Mouse (Mus musculus) lung, postnatal 25 days (tissue): ENCODE data around the gene Lrr1.
"Not testable (repeated sequence)": the region's sequence is repeated elsewhere in the genome, so short reads cannot be mapped to it uniquely, and the experiment has no call there.

ENCODE experiments used
- DNase-seq: peaks from one replicate; pipeline ENCODE4 v3.0.0; 2022; ENCODE audit warnings: low spot score

The Lrr1 gene

DNA sequence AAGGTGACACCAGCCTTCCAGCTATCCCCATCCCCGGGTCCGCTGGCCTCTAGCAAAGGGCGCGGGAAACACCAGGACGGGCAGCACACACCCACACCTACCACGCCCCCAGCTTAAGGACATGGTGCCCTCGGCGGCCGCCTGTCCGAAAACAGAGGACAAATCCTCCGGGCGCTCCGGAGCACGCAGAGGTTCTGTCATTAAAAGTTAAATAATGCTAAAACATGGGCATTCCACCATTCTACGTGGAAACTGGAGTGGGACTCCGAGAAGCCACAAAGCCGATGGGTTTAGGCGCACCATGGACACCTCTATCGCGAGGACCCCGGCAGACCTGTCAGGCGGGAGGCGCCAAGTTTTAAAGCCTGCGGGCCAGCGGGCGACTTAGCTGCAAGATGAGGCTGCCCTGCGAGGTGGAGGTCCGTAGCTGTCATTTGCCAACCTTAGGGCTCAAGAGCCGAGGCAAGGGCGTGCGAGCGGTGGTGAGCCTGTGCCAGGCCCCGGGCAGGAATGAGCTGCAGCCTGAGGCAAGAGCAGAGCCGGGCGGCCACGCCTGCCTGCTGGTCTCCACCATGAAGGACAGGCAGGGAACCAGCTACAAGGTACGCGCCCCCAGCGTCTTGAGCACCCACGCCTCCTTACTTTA is at the start of gene Lrr1:
Lrr1 (plus strand) TSS at position 354 of the 646 bp plus-strand sequence.
- peak; percentile 84 for DNase-seq

DNA sequence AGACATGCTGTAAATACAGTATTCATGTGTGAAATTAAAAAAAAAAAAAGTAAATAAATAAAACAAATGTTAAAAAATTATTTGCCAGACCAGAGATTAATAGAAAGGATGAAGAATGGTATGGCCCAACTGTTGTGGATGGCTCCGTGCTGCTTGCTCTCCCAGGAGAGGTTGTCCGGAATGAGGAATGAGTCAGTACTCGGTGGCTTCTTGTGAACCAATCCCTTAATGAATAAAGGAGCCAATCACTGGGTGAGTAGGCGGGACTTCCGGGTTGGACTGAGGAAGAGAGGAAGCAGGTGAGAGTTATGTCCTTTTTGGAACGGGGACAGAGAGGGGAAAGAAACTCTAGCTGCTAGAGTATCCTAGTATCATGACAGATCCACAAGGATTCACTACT is 48.7 kb upstream of the Lrr1 start:
- DNase-seq: no peak

DNA sequence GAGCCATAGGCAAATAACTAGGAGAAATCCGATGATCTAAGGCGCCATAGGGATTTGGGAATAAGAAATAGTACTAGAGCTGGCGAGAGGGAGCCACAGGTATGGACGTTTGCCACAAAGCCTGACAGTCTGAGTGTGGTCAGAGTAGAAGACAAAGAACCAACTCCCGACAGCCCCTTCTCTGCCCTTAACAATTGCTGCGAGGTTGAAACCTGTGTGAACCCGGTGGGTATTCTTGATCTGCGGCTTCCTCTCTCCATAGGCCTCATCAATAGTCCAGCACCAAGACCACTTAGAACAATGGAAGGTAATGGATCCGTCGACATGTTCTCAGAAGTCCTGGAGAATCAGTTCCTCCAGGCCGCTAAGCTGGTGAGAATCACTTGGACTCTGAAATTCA is 45.8 kb upstream of the Lrr1 start:
- no peak for DNase-seq

DNA sequence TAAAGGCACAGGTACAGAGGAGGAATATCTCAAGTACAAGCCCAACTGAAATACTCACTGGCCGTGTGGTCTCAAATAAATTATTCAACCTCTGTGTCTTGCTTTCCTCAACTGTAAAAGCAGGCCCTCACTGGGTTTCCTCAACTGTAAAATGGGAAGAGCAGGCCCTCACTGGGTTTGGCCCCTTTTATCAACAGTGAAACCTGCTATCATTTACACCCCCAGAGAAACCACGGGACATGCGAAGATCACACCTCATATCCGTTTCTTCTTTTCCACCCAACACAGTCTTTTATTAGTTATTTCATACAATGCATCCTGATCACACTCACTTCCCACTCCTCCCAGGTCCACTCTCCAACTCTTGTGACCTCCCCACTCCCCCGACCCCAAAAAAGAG is 43.5 kb upstream of the Lrr1 start:
- no peak for DNase-seq

DNA sequence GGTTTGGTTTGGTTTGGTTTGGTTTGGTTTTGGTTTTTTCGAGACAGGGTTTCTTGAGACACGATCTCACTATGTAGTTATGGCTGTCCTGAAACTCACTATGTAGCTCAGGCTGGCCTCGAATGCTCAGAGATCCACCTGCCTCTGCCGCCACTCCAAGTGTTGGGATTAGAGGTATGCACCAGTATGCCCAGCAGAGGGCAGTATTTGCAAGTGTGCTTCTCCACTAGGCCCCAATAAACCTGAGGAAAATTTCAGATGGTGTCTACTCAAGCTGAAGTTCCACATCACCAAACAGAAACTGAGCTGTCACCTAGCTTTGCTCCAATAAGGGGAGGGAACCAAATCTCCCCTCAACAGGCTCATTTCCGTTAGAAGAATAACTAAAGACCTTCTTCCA is 41.4 kb upstream of the Lrr1 start:
- peak; percentile 2 for DNase-seq

DNA sequence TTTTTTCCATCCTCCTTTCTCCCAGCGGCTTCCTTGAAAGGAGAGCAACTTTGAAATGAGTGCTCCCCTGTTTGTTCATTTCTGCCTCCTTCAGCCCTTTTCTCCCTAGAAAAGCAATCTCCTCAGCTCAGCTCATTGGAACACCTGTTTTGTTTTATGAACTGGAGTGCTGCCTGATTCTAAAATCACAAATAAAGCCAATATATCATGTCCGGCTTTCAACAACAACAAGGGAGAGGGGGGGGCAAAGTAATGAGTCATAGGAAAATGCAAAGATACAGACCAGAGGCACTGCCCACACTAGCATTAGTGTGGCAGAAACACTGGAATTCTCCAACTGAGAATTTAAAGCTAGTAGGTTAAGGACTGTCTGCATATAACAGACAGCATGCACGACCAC is 41.0 kb upstream of the Lrr1 start:
- no peak for DNase-seq

DNA sequence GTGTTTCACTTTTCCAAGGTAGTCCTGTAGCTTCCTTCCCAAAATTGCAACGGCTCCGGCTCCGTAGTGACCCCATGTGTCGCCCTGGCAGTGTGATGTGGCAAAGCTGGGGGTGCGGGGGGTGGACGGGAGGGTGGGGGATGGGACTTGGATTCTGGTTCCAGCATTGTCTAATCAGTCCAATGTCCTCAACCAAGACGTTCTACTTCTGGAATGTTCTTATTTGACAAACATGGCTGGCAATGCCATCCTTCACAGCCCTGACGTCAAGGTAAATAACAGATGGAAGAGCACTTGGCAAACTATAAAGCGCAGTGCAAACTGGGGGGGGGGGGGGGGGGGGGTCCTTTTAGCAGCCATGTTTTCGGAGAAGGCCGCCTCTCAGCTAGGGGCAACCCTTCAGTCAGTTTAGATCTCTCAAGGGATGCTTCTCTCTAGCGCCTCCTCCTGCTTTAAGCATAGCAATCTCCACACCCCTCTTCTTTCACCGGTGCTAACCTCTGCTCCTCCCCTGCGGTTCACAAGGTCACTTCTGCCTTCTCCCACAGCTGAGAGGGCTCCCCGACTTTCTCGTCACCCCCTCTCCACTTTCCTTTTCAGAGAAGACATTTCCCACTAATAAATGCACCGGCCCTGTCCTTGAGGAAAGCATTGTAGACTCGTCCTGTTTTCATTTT is 38.8 kb upstream of the Lrr1 start:
- DNase-seq: no peak

DNA sequence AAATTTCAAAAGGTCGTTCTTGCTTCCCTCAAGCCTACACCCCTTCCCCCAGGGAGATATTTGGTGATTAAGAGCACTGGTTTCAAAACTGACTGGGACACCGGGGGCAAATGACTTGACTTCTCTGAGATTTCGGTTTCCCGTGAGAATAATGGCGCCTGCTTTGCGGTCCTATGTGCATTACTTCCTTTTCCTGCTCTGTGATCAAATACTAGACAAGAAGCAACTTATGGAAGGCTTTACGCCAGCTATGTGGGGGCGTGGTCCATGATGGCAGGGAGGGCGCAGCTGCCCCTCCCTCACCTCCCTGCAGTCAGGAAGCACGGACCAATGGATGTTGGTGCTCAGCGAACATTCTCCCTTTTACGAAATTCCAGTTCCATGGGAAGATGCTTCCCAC is 38.1 kb upstream of the Lrr1 start:
- no peak for DNase-seq

DNA sequence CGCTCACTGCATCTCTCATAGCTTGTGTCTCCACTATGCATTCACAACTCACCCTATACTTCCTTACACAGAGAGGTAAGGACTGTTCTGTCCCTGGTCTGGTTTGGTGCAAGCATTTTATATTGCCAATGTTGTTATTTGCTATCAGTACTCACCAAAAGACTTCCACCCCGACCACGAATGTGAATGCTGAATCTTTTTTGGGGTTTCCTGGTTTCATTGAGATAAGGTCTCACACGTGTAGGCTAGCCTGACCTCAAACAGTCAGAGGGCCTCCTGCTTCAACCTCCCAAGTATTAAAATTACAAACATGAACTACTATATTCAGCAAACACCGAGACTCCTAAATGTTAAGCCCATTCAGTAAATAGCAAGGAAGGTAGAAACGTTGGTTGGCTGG is 37.3 kb upstream of the Lrr1 start:
- no peak for DNase-seq

DNA sequence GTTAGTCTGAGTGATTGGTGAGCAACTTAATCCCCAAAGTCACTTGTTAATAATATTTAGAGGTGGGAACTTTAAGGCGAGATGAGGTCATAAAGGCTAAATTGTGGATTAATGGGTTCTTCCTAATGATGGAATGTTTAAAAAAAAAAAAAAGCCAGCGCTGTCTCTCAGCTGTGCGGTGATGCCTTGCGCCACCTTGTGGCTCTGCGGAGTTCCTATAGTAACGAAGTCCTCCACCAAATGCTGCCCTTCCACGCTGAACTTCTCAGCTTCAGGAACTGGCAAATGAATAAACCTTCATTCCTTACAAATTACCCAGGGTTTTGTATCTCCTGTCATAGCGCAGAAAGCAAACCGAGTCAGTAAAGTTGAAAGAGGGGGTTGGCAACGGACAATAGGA is 36.6 kb upstream of the Lrr1 start:
- DNase-seq: peak; percentile 24

DNA sequence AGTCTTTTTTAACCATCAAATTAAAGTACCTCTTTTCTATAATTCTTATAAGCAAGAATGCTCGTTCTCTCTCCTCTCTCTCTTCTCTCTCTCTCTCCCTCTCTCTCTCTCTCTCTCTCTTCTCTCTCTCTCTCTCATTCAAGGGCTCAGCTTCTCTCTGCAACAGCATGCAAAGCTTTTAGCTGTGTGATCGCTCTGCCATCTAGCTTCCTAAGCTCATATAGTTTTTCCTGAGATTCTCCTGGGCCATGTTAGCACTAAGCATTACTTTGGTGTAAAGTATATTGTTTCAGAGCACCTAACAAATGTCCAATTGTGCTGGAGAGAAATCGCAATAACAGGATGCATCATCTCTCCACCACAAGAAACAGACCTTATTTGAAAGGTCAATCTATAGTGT is 29.4 kb upstream of the Lrr1 start:
- no peak for DNase-seq

DNA sequence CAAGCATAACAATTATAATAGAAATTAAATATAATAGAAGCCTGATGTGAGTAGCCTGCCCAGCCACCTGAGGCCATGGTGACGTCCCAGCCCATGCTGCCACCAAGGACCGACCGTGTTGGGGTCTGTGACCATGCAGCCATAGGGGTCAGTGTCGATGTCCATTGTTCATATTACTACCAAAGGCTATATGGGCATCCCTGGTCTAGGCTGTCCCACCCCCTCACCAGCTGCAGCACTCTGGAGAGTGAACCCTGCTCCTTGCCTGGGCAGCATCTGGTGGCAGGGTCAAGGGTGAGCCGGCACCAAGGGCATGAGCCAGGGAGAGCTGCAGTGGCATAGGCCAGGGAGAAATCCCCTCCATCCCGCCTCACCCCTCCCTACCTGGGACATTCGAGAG is 28.8 kb upstream of the Lrr1 start:
- no peak for DNase-seq

DNA sequence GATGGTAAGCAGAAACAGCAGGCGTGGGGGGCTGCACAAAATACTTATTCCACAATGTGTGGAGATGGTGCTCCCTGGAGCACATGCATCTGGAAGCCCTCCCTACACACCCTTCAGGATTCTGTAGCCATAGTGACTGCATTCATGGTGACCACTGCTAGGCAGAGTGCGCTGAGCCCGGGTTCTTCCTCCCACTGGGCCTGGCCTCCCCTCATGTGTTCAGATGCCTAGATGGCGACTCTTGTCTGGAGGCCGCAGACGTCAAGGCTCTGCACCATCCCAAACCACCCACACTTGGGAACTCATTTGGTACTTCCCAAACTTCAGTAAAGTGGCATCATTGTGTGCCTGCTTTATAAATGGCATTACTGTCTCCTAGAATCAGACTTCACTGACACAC is 25.2 kb upstream of the Lrr1 start:
- DNase-seq: no peak

DNA sequence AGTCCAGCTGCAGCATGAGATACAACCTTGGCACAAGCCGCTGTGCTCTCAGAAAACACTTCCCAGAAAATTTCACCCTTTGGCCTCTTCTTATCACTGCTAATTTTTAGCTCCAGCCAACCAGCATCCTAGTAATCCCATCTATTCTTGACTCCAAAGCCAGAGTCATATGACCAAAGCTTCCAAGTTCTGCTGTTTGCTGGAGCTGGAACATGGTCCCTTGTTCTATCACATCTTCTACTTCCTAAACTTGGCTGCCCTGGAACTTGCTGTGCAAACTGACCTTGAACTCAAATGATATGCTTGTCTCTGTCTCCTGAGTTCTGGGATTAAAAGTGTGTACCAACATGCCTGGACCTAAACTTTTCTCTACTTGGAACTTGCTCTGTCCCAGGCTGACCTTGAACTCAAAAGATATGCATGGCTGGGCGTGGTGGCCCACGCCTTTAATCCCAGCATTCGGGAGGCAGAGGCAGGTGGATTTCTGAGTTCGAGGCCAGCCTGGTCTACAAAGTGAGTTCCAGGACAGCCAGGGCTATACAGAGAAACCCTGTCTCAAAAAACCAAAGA is 21.4 kb upstream of the Lrr1 start:
- DNase-seq: no peak

DNA sequence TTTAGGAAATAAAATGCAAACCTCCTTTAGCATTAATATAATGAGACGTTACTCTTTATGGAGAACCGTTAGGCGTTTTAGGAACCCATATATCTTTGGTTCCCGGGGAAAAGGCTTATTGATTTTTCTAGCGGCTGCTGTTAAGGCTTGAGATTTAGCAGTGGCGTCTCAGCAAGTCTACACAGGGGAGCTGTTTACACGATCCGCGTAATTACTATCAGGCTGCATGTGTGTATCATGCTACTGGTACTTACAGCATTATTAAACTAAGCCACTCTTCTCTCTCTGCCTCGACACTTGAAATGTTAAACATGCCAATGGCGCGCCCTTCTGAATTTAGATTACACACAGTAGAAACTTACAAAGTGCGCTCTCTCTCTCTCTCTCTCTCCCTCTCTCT is 18.6 kb upstream of the Lrr1 start:
- DNase-seq: no peak

DNA sequence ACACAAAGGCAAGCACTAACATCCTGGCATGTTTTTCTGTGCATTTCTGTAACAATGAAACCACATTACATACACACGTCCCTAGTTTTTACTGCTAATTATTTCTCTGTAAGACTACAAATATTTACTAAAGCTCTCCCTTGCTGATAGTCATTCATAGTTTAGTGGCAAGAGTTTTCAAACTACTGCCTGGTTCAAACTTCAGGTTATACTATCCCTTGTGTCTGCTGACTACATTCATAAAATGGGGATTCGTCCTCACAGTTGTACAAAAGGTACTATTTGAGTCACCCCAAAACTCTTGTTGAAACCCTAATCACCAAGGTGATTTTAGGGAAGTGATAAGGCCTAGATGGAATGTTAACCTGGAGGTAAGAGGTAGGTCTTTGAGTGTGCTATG is 12.7 kb upstream of the Lrr1 start:
- no peak for DNase-seq

DNA sequence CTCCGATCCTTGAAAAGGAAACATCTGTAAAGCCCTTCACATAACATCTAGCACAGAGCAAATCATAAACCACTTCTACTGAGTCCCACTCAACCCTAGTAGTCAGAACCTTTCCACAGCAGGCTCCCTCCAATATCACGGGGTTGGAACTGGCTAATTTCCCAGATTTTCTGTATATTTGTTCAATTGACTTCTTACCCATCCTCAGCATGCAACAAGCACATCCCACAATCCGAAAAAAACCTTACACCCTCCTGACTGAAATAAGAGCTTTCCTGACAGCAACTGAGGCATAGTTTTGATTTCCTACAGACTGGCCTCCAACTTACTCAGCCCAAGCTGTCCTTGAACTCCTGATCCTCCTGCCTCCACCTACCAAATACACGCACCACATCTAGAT is 12.2 kb upstream of the Lrr1 start:
- DNase-seq: no peak

DNA sequence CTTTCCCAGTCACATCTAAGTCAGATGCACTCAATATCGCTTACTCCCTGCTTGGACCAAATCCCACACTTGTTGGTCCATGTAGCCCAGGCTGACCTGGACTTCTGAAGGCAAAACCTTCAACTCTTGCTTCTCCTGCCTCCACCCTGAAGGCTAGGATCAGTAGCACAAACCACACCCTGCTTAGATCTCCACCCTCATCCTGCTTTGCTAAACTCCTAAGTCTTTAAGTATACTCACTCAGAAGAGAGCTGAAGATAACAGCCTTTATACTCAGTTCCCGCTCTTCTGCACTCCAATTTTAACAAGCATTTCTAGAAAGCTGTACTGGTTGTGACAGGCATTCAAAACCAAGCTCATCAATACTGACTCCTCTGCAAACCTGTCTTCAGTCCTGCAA is 11.5 kb upstream of the Lrr1 start:
- DNase-seq: no peak

DNA sequence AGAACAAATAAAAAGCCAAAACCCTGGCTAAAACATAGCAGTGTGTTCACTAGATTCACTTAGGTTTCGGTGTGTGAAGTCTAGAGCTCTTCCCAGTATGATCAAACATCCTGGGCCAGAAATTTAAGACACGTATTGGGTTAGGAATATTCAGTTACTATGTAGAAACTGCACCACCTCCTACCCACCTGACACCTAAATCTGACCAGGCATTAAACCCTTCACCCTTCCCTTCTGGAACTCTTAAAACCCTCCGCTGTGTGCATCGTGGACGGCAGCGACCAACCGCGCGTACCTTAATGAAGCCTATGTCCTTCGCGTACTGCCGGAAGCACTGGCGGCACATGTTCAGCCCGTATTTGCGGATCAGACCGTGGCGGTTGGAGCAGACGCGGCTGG is 10.2 kb upstream of the Lrr1 start:
- DNase-seq: no peak

DNA sequence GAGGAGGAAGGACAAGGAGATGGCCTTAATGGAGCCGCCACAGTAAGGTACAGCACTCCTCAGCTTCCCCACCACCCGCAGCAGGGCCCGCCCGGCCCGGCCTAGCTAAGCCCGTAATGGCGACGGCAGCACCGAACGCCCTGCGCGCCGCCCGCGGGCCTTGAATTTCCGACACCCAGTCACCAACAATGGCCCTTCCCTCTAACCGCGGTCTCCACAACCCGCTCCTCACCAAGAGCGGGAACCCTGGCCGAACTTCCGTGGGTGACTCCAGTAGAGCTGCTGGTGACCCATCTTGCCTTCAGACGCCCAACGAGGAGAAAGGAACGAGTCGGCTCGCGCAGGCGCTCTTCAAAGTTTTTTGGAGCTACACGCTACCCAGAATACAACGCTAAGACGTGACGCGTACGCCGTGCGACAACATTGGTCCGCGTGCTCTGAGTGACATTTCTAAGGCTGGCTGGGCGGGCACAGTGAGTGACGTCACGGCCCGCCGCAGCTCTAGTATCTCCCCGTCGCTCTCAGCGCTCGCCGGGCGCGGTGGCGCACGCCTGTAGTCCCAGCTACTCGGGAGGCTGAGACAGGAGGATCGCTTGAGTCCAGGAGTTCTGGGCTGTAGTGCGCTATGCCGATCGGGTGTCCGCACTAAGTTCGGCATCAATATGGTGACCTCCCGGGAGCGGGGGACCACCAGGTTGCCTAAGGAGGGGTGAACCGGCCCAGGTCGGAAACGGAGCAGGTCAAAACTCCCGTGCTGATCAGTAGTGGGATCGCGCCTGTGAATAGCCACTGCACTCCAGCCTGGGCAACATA is 9.6 kb upstream of the Lrr1 start, which contains the start of gene Rps29:
Rps29 (minus strand) TSS at position 422 of the 813 bp plus-strand sequence.
- DNase-seq: peak; percentile 97

DNA sequence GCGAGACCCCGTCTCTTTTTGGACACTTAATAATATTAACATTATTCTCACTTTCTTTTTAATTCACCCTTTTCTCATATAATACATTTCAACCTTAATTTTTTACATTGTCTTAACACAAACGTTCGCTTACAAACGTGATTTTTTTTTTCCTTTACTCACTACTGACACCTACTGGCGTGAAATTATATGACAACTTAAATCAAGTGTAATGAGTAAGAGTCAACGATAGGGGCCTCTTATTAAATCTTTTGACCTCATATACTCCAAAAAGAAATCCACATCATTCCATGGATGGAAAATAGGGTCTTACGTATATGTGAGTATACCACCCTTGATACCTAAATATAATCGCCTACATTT is 9.1 kb upstream of the Lrr1 start:
- DNase-seq: peak; percentile 39

DNA sequence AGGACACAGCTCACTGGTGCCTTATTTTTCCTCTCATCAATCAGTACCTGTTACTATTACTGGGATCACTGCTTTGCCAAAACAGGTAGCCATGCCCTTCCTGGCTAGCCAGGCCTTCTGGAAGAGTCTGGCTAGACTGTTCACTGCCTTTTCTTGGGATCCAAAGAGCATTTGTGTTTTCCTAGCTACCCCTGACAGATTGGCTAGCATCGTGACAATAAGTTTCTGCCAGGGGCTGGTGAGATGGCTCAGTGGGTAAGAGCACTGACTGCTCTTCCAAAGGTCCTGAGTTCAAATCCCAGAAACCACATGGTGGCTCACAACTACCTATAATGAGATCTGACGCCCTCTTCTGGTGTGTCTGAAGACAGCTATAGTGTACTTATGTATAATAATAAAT is 7.9 kb upstream of the Lrr1 start:
- DNase-seq: not testable (repeated sequence)

DNA sequence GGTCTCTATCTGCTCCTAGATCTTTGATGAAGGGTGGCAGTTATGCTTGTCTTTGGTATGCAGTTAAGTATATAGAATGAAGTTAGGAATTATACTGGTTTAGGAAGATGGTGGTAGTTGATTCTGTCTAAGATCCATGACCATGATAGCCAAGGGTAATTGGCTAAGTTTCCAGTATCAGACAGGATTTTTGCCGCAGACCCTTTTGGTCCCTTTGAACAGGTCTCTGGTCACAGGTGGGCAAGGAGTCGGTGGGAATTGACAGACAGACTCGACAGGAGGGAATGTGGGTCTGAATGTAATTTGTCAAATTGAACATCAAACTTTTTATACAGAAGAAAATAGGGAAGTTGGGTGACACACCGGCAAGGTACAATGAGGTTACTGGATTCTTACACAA is 5.0 kb upstream of the Lrr1 start:
- not testable (repeated sequence) for DNase-seq
